Mouse (Mus musculus) CH12.LX (cell line): ENCODE data around the gene Mllt3. TPM values are rescaled to one million over a fixed set of nuclear protein-coding genes. Genes with fewer than 3 reads are reported as not detected.

ENCODE experiments used
- DNase-seq: peaks from one replicate; pipeline ENCODE4 v3.0.0-alpha.2; 2013; ENCODE audit errors: extremely low read depth
- H3K27ac ChIP-seq: 2 replicates; pipeline ENCODE4 v1.5.1; 2012; ENCODE audit warnings: low read depth, mild to moderate bottlenecking, control low read depth, moderate library complexity; ENCODE audit not compliant: insufficient read depth
- H3K27me3 ChIP-seq: replicated peaks from 2 replicates; pipeline ENCODE3; 2012; ENCODE audit warnings: inconsistent platforms
- H3K36me3 ChIP-seq, 2 experiments: replicated peaks in 1 of 2; 2 replicates each; pipeline versions ENCODE3 to v1.6.1; 2012; ENCODE audit warnings: inconsistent platforms in 1 of 2, low read length in 1 of 2, mild to moderate bottlenecking in 1 of 2, mixed read lengths in 1 of 2, moderate library complexity in 1 of 2; ENCODE audit not compliant: control insufficient read depth in 1 of 2, insufficient read depth in 1 of 2
- H3K4me1 ChIP-seq, 2 experiments: 2 replicates each; pipeline ENCODE4 v1.6.1; 2012; ENCODE audit warnings: inconsistent platforms in 1 of 2, moderate library complexity in 1 of 2; ENCODE audit not compliant: insufficient read depth in 2 of 2, control insufficient read depth in 1 of 2
- H3K4me2 ChIP-seq: 2 replicates; pipeline ENCODE4 v1.6.1; 2012; ENCODE audit warnings: low read depth, mild to moderate bottlenecking, control low read depth; ENCODE audit not compliant: poor library complexity, insufficient read depth, severe bottlenecking
- H3K4me3 ChIP-seq, 3 experiments: fragments of 150-350 bp in 1 of 3; sonication (generic) in 1 of 3; replicated peaks in 1 of 3; 2 replicates each; pipeline versions ENCODE3 to v1.5.1; 2011 to 2012; ENCODE audit warnings: low read depth in 2 of 3, low read length in 2 of 3, mild to moderate bottlenecking in 2 of 3, moderate library complexity in 2 of 3, control low read depth in 1 of 3, improper control_type of control experiment in 1 of 3, inconsistent platforms in 1 of 3, mixed read lengths in 1 of 3; ENCODE audit not compliant: poor library complexity in 1 of 3
- H3K79me2 ChIP-seq: replicated peaks from 2 replicates; pipeline ENCODE4 v1.6.1; 2012; ENCODE audit warnings: mild to moderate bottlenecking, moderate library complexity; ENCODE audit not compliant: control insufficient read depth, poor library complexity, insufficient read depth, severe bottlenecking; ENCODE audit errors: extremely low read depth
- H3K9ac ChIP-seq: 2 replicates; pipeline ENCODE4 v1.6.1; 2012; ENCODE audit warnings: low read depth, mild to moderate bottlenecking, control low read depth, moderate library complexity; ENCODE audit not compliant: insufficient read depth
- H3K9me3 ChIP-seq: replicated peaks from 2 replicates; pipeline ENCODE3; 2012; ENCODE audit warnings: low read length, inconsistent platforms, mixed read lengths
- BHLHE40 ChIP-seq: IDR thresholded peaks from 2 replicates; pipeline ENCODE4 v1.6.1; 2011; ENCODE audit warnings: mild to moderate bottlenecking, low read depth, low read length, improper control_type of control experiment
- CHD2 ChIP-seq: IDR thresholded peaks from 2 replicates; pipeline ENCODE4 v1.6.1; 2011; ENCODE audit warnings: low read length, improper control_type of control experiment
- E2F4 ChIP-seq: IDR thresholded peaks from 2 replicates; pipeline ENCODE4 v1.6.1; 2011; ENCODE audit warnings: low read depth, low read length, improper control_type of control experiment; ENCODE audit not compliant: insufficient replicate concordance
- ELF1 ChIP-seq: IDR thresholded peaks from 2 replicates; pipeline ENCODE4 v1.6.1; 2014; ENCODE audit warnings: low read depth, mild to moderate bottlenecking, inconsistent platforms, low read length, improper control_type of control experiment
- EP300 ChIP-seq: IDR thresholded peaks from 2 replicates; pipeline ENCODE4 v1.6.1; 2011; ENCODE audit warnings: low read length, improper control_type of control experiment
- GABPA ChIP-seq: IDR thresholded peaks from 2 replicates; pipeline ENCODE4 v1.6.1; 2012; ENCODE audit warnings: low read depth, low read length, improper control_type of control experiment, inconsistent platforms; ENCODE audit not compliant: insufficient replicate concordance
- HCFC1 ChIP-seq: IDR thresholded peaks from 2 replicates; pipeline ENCODE4 v1.6.1; 2012; ENCODE audit warnings: low read depth, mild to moderate bottlenecking, inconsistent platforms, low read length, improper control_type of control experiment
- IRF4 ChIP-seq: IDR thresholded peaks from 2 replicates; pipeline ENCODE4 v1.6.1; 2014; ENCODE audit warnings: low read depth, mild to moderate bottlenecking, inconsistent platforms, low read length, improper control_type of control experiment
- KAT2A ChIP-seq: IDR thresholded peaks from 2 replicates; pipeline ENCODE4 v1.6.1; 2012; ENCODE audit warnings: low read length, improper control_type of control experiment, inconsistent platforms; ENCODE audit not compliant: insufficient replicate concordance
- MAFK ChIP-seq: IDR thresholded peaks from 2 replicates; pipeline ENCODE4 v1.6.1; 2011; ENCODE audit warnings: low read length, improper control_type of control experiment; ENCODE audit not compliant: insufficient replicate concordance
- MAZ ChIP-seq: IDR thresholded peaks from 2 replicates; pipeline ENCODE4 v1.6.1; 2012; ENCODE audit warnings: low read depth, mild to moderate bottlenecking, inconsistent platforms, low read length, improper control_type of control experiment, moderate library complexity
- MEF2A ChIP-seq: IDR thresholded peaks from 2 replicates; pipeline ENCODE4 v1.6.1; 2014; ENCODE audit warnings: low read depth, mild to moderate bottlenecking, inconsistent platforms, low read length, improper control_type of control experiment, borderline replicate concordance
- MXI1 ChIP-seq: IDR thresholded peaks from 2 replicates; pipeline ENCODE4 v1.6.1; 2011; ENCODE audit warnings: mild to moderate bottlenecking, low read depth, low read length, improper control_type of control experiment
- NRF1 ChIP-seq: IDR thresholded peaks from 2 replicates; pipeline ENCODE4 v1.6.1; 2014; ENCODE audit warnings: low read depth, mild to moderate bottlenecking, inconsistent platforms, low read length, improper control_type of control experiment, moderate library complexity
- POLR2A ChIP-seq: IDR thresholded peaks from 2 replicates; pipeline ENCODE4 v1.6.1; 2011; ENCODE audit warnings: low read depth, mild to moderate bottlenecking, improper control_type of control experiment, low read length
- RAD21 ChIP-seq: IDR thresholded peaks from 2 replicates; pipeline ENCODE4 v1.6.1; 2011; ENCODE audit warnings: low read depth, mild to moderate bottlenecking, low read length, improper control_type of control experiment, moderate library complexity
- TBP ChIP-seq: conservative IDR thresholded peaks from 2 replicates; pipeline ENCODE4 v1.6.1; 2011; ENCODE audit warnings: low read depth, low read length, improper control_type of control experiment
- TCF12 ChIP-seq: IDR thresholded peaks from 2 replicates; pipeline ENCODE4 v1.6.1; 2014; ENCODE audit warnings: low read depth, mild to moderate bottlenecking, inconsistent platforms, low read length, improper control_type of control experiment
- USF2 ChIP-seq: conservative IDR thresholded peaks from 2 replicates; pipeline ENCODE4 v1.6.1; 2011; ENCODE audit warnings: low read depth, low read length, improper control_type of control experiment
- ZC3H11A ChIP-seq: IDR thresholded peaks from 2 replicates; pipeline ENCODE4 v1.6.1; 2012; ENCODE audit warnings: low read depth, mild to moderate bottlenecking, inconsistent platforms, low read length, improper control_type of control experiment
- ZKSCAN1 ChIP-seq: IDR thresholded peaks from 2 replicates; pipeline ENCODE4 v1.6.1; 2012; ENCODE audit warnings: low read depth, inconsistent platforms, low read length, improper control_type of control experiment, borderline replicate concordance
- ZNF384 ChIP-seq: IDR thresholded peaks from 2 replicates; pipeline ENCODE4 v1.6.1; 2012; ENCODE audit warnings: low read depth, low read length, improper control_type of control experiment, inconsistent platforms
- dilution Hi-C: fragments of 300-500 bp; cut with MboI; formaldehyde crosslinking; loops from 2 replicates; pipeline ENCODE4 v1.14.3; 2020; ENCODE audit warnings: low sequenced_read_pairs; ENCODE audit not compliant: extremely low pct_unique_long_range_greater_than_20kb, extremely low pct_ligation_motif_present
- in situ Hi-C: fragments of 300-500 bp; cut with MboI; formaldehyde crosslinking; loops from 3 replicates; pipeline ENCODE4 v1.14.3; 2019; ENCODE audit warnings: low sequenced_read_pairs, low pct_ligation_motif_present, low pct_unique_long_range_greater_than_20kb, mixed read lengths
- polyA plus RNA-seq: library from polyadenylated mRNA; unstranded; fragments of >175 nt; gene quantifications from 2 replicates; pipeline ENCODE4 v1.2.1, GENCODE M21; 2012; ENCODE audit warnings: low read depth; ENCODE audit not compliant: insufficient read length
- total RNA-seq, 2 experiments: library from RNA; depleted of rRNA; stranded (reverse); fragments of 300-350 nt in 1 of 2; fragments of >200 nt in 1 of 2; gene quantifications; 2 replicates each; pipeline ENCODE4 v1.2.3; 2012 to 2014

Gene Mllt3
- total and polyA plus RNA-seq, 3 experiments = 8.3 to 20.9 (median 10.1) TPM

DNA sequence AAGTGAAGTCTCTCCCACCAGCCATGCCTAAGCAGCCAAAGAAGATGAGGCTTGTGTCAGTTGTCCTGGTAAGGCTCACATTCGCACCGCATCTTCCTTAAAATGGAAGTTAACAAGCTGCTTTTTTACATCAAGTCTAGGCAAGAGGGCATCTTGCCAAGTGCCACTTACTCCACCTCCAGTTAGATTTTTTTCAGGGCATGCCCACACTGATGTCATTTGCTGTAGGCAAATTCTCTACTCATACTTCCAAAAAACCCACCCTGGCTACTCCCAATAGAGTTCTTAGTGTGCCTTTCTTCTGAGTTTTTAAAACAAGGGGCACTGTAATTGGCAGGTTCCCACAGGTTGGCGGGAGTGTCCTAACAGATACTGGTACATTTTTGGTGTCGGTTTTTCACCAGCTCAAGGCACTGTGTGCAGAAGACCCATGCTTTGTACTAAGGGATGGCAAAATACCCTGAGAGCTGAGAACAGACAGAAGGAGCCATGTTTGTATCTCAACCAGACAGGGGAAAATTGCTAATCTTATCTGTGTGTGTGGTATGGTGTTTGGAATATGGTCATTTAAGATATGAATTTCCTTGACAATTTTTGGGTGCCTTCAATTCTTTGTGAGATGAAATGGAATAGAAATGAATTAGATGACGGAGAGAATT lies 282.2 kb downstream of the Mllt3 start:
- Histone ChIP-seq H3K4me1 (no peaks in the 10 kb centered on the region), H3K4me3 (no peak overlapping the region), H3K4me2 (no peak overlapping the region), H3K27ac (no peak overlapping the region), H3K9ac (no peak overlapping the region), H3K27me3 (no peaks in the 10 kb centered on the region), H3K79me2 (no peaks in the 10 kb centered on the region), H3K36me3 (no peaks in the 10 kb centered on the region), H3K9me3 (no peaks in the 10 kb centered on the region)
- in situ Hi-C loops (no loop called here), dilution Hi-C loops (no loop called here)
- TF ChIP-seq ZNF384 (no peak), GABPA (no peak), NRF1 (no peak), ZKSCAN1 (no peak), MAFK (no peak), CHD2 (no peak)
- no peak for DNase-seq

DNA sequence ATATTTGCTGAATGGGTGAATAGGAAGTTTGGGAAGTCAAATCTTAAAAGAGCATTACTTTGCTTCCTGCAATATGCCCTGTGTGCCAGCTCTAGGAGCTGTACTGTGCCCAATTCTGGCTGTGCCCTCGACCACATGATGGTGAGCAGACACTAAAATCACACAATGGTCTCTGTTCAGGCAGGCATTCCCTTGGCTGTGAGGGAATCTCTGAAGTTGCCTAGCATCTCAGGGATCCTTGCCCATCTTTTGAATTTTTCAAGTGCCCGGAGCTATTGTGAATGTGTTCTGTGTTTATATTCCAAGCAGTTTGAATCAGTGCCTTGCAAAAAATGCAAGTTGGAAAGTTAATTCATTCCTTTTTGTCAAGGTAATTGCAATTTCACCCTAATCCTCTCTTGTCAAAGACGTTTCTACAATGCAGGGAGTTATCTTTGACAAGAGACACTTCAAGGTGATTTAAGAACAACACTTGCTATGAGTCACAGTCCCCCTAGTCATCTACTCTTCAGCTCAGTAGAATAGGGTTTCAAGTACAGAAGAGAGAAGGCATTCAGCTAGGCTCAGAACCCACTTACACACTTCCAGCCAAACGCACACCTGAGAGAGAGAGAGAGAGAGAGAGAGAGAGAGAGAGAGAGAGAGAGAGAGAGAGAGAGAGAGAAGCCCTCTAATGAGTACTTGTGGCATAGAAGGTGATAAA lies 283.5 kb downstream of the Mllt3 start:
- Histone ChIP-seq H3K9ac (no peak overlapping the region), H3K27ac (no peak overlapping the region), H3K4me2 (no peak overlapping the region; the same call in 1 of the 2 replicates), H3K9me3 (no peaks in the 10 kb centered on the region), H3K36me3 (no peaks in the 10 kb centered on the region), H3K27me3 (no peaks in the 10 kb centered on the region), H3K79me2 (no peaks in the 10 kb centered on the region), H3K4me1 (no peaks in the 10 kb centered on the region), H3K4me3 (no peak overlapping the region)
- in situ Hi-C loops = no loop called here
- no peak for DNase-seq
- no peak for TF ChIP-seq MEF2A
- no peak for TF ChIP-seq TBP
- no peak for TF ChIP-seq MXI1
- no peak for TF ChIP-seq IRF4
- TF ChIP-seq RAD21 = no peak
- TF ChIP-seq MAZ = no peak
- no peak for TF ChIP-seq KAT2A
- TF ChIP-seq NRF1 = no peak
- TF ChIP-seq USF2 = no peak
- TF ChIP-seq BHLHE40 = no peak
- no peak for TF ChIP-seq HCFC1
- no peak for TF ChIP-seq ZC3H11A
- no peak for TF ChIP-seq POLR2A
- TF ChIP-seq EP300 = no peak
- TF ChIP-seq ELF1 = no peak
- no peak for TF ChIP-seq E2F4
- no peak for TF ChIP-seq TCF12
- no peak for TF ChIP-seq MAFK
- dilution Hi-C loops = no loop called here
